Mouse (Mus musculus) spleen, postnatal 36 days (tissue): ENCODE data around the gene Cenpv.
A peak's percentile ranks its signal among the peaks of the same experiment; 100 is the strongest.

ENCODE experiments used
- DNase-seq, 2 experiments: peaks; one replicate each; pipeline ENCODE4 v3.0.0; 2022; ENCODE audit warnings: low spot score in 2 of 2, mixed read lengths in 1 of 2

Cenpv gene

GRCm38 (mm10) chr11:62554163-62554855 is 15.2 kb upstream of the Cenpv start:
- no peak for DNase-seq

- no peak for DNase-seq
Observed at GRCm38 (mm10) chr11:62553633-62554032, 14.6 kb upstream of the Cenpv start.

- DNase-seq, result no peak
Observed at GRCm38 (mm10) chr11:62553186-62553585, 14.1 kb upstream of the Cenpv start.

- DNase-seq, result peak; percentile 84 to 89
Observed at GRCm38 (mm10) chr11:62551226-62552119, 12.4 kb upstream of the Cenpv start.

- peak; percentile 99 for DNase-seq
Observed at GRCm38 (mm10) chr11:62550727-62551225, 11.7 kb upstream of the Cenpv start, which contains the start of gene Ubb. TSS of gene Ubb (plus strand) at chr11:62551171.

GRCm38 (mm10) chr11:62550227-62550685 is 11.2 kb upstream of the Cenpv start:
- peak; percentile 60 to 71 for DNase-seq

- peak; percentile 41 to 65 for DNase-seq
Observed at GRCm38 (mm10) chr11:62549782-62550181, 10.7 kb upstream of the Cenpv start.

GRCm38 (mm10) chr11:62543991-62544390 is 4.9 kb upstream of the Cenpv start:
- no peak for DNase-seq

GRCm38 (mm10) chr11:62541581-62541980 is 2.5 kb upstream of the Cenpv start:
- no peak for DNase-seq

- DNase-seq, result no peak
Observed at GRCm38 (mm10) chr11:62540969-62541368, 1.9 kb upstream of the Cenpv start.

GRCm38 (mm10) chr11:62540167-62540566 is 1.1 kb upstream of the Cenpv start:
- DNase-seq, result no peak

- DNase-seq, result peak; percentile 26 to 34
Observed at GRCm38 (mm10) chr11:62538321-62539088, 556 bp downstream of the Cenpv start.

GRCm38 (mm10) chr11:62537590-62537989 is 1.5 kb downstream of the Cenpv start:
- no peak for DNase-seq

- DNase-seq, result no peak
Observed at GRCm38 (mm10) chr11:62537089-62537488, 2.0 kb downstream of the Cenpv start.

- no peak for DNase-seq
Observed at GRCm38 (mm10) chr11:62522283-62522682, 16.8 kb downstream of the Cenpv start.

- DNase-seq, result no peak
Observed at GRCm38 (mm10) chr11:62518991-62519390, 20.1 kb downstream of the Cenpv start.

GRCm38 (mm10) chr11:62513311-62513710 is 25.8 kb downstream of the Cenpv start:
- no peak for DNase-seq

- no peak for DNase-seq
Observed at GRCm38 (mm10) chr11:62512529-62513080, 26.5 kb downstream of the Cenpv start.

GRCm38 (mm10) chr11:62511444-62512202 is 27.4 kb downstream of the Cenpv start:
- DNase-seq, result peak in 1 of 2 experiments; percentile 5

GRCm38 (mm10) chr11:62510956-62511355 is 28.1 kb downstream of the Cenpv start:
- no peak for DNase-seq

GRCm38 (mm10) chr11:62509571-62509970 is 29.5 kb downstream of the Cenpv start:
- DNase-seq, result no peak
